In the genomic region with DNA sequence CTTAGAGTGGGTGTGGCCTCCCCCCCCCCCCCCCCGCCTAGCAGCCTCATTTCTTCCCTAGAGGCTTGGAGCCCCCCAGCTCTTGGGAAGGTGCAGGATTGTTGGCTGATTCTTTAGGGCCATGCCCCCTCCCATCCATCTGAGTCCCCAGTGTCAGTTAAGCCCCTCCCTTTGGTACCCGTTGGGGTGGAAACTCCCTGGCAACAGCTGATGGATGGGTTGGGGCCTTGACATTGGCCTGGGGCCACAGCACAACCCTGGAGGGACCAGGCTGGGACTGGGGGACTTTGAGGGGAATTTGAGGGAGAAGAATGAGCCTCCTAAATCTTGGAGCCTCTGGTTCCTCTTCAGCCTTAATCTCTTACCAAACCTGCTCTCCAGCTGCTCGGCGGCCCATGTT, we compare ENCODE assay signal across 9 mouse cellular contexts. TPM values are rescaled to one million over a fixed set of nuclear protein-coding genes. Genes with fewer than 3 reads are reported as not detected.
DNase-seq lines count a peak whose midpoint lies in the region; ATAC-seq and TF ChIP-seq lines count a peak whose summit lies in the region.
"Had no signal": no experiment of that assay in that cellular context is flagged by ENCODE, and none has a peak within 500 bp of the region (broad histone marks: within the 10 kb centered on the region; RNA-seq: fewer than 3 reads in every experiment).

No protein-coding gene starts in this region.

- no peak for TF ChIP-seq CTCF in intestine, postnatal 0 days (IDR thresholded peaks at IDR 0.05; ENCODE audit: low read depth)

- ATAC-seq in intestine, embryonic 14.5 days (replicated peaks; ENCODE audit: low FRiP score, low TSS enrichment, low read depth) = no peak
- ATAC-seq in intestine, postnatal 0 days = no peak
- ATAC-seq in embryonic facial prominence, embryonic 13.5 days (ENCODE audit: insufficient number of reproducible peaks, insufficient read depth, low FRiP score, low TSS enrichment, low read depth) = no peak
- ATAC-seq in hindbrain, embryonic 11.5 days (ENCODE audit: low FRiP score) = no peak
- no peak for ATAC-seq in midbrain, embryonic 15.5 days (replicated peaks)
- ATAC-seq: Patski had no signal

- no peaks in the 10 kb centered on the region for H3K9me3 ChIP-seq in intestine, embryonic 14.5 days (ENCODE audit: control insufficient read depth, low read length)
- H3K9me3 ChIP-seq in intestine, postnatal 0 days (ENCODE audit: control insufficient read depth) = no peaks in the 10 kb centered on the region
- H3K9me3 ChIP-seq in embryonic facial prominence, embryonic 13.5 days = no peaks in the 10 kb centered on the region
- H3K9me3 ChIP-seq in hindbrain, embryonic 11.5 days (ENCODE audit: control insufficient read depth, low read length) = no peaks in the 10 kb centered on the region
- H3K9me3 ChIP-seq in midbrain, embryonic 15.5 days = no peaks in the 10 kb centered on the region

- no peaks in the 10 kb centered on the region for H3K27me3 ChIP-seq in intestine, embryonic 14.5 days (replicated peaks; ENCODE audit: control insufficient read depth, insufficient read depth, low read length)
- no peaks in the 10 kb centered on the region for H3K27me3 ChIP-seq in intestine, postnatal 0 days (replicated peaks; ENCODE audit: control insufficient read depth, insufficient read depth, low read length)
- no peaks in the 10 kb centered on the region for H3K27me3 ChIP-seq in embryonic facial prominence, embryonic 13.5 days
- no peaks in the 10 kb centered on the region for H3K27me3 ChIP-seq in hindbrain, embryonic 11.5 days (ENCODE audit: control insufficient read depth, insufficient read depth, low read length)
- no peaks in the 10 kb centered on the region for H3K27me3 ChIP-seq in midbrain, embryonic 15.5 days (replicated peaks)
- H3K27me3 ChIP-seq: Patski had no signal

- H3K9ac ChIP-seq in intestine, embryonic 14.5 days (ENCODE audit: low read length) = no peak overlapping the region
- H3K9ac ChIP-seq in intestine, postnatal 0 days (ENCODE audit: low read depth, low read length) = no peak overlapping the region
- no peak overlapping the region for H3K9ac ChIP-seq in embryonic facial prominence, embryonic 13.5 days
- no peak overlapping the region for H3K9ac ChIP-seq in hindbrain, embryonic 11.5 days (ENCODE audit: low read depth, low read length)
- no peak overlapping the region for H3K9ac ChIP-seq in midbrain, embryonic 15.5 days

- H3K36me3 ChIP-seq in intestine, embryonic 14.5 days (ENCODE audit: control insufficient read depth, insufficient read depth, low read length) = 0 out of 2 replicates have a peak, but pooled peaks cover 12% of the 10 kb centered on the region
- H3K36me3 ChIP-seq in intestine, postnatal 0 days (ENCODE audit: control insufficient read depth, insufficient read depth) = peaks cover 5% of the 10 kb centered on the region; the same call in 1 of the 2 replicates
- H3K36me3 ChIP-seq in embryonic facial prominence, embryonic 13.5 days = peaks cover 11% of the 10 kb centered on the region; the same call in 1 of the 2 replicates
- no peaks in the 10 kb centered on the region for H3K36me3 ChIP-seq in hindbrain, embryonic 11.5 days (ENCODE audit: control insufficient read depth, insufficient read depth, low read length)
- no peaks in the 10 kb centered on the region for H3K36me3 ChIP-seq in midbrain, embryonic 15.5 days (replicated peaks)

- no peak overlapping the region for H3K4me3 ChIP-seq in intestine, embryonic 14.5 days (ENCODE audit: low read depth, low read length)
- H3K4me3 ChIP-seq in intestine, postnatal 0 days (ENCODE audit: low read depth, low read length) = no peak overlapping the region
- no peak overlapping the region for H3K4me3 ChIP-seq in embryonic facial prominence, embryonic 13.5 days
- H3K4me3 ChIP-seq in hindbrain, embryonic 11.5 days (ENCODE audit: low read depth, low read length) = no peak overlapping the region
- H3K4me3 ChIP-seq in midbrain, embryonic 15.5 days = no peak overlapping the region

- H3K4me2 ChIP-seq in intestine, embryonic 14.5 days (ENCODE audit: low read length) = peak overlapping the region; percentile 21; the same call in 1 of the 2 replicates
- no peak overlapping the region for H3K4me2 ChIP-seq in intestine, postnatal 0 days (replicated peaks; ENCODE audit: low read depth)
- H3K4me2 ChIP-seq in embryonic facial prominence, embryonic 13.5 days = peak overlapping the region; percentile 48
- H3K4me2 ChIP-seq in hindbrain, embryonic 11.5 days (replicated peaks; ENCODE audit: low read depth, low read length) = no peak overlapping the region
- H3K4me2 ChIP-seq in midbrain, embryonic 15.5 days = no peak overlapping the region; the same call in 1 of the 2 replicates

- H3K4me1 ChIP-seq in intestine, embryonic 14.5 days (replicated peaks; ENCODE audit: control insufficient read depth, insufficient read depth, low read length) = peaks cover 64% of the 10 kb centered on the region
- H3K4me1 ChIP-seq in intestine, postnatal 0 days (replicated peaks; ENCODE audit: control insufficient read depth, insufficient read depth, low read length) = 0 out of 2 replicates have a peak, but pooled peaks cover 10% of the 10 kb centered on the region
- peaks cover 98% of the 10 kb centered on the region for H3K4me1 ChIP-seq in embryonic facial prominence, embryonic 13.5 days
- H3K4me1 ChIP-seq in hindbrain, embryonic 11.5 days (replicated peaks; ENCODE audit: control insufficient read depth, insufficient read depth, low read length) = peaks cover 50% of the 10 kb centered on the region
- peaks cover 76% of the 10 kb centered on the region for H3K4me1 ChIP-seq in midbrain, embryonic 15.5 days

- no peak for DNase-seq in intestine, embryonic 14.5 days (ENCODE audit: low spot score)
- peak; percentile 44 for DNase-seq in hindbrain, embryonic 11.5 days (ENCODE audit: low spot score)
- DNase-seq in urinary bladder, adult 18-20 months (ENCODE audit: low spot score in 2 of 2) = no peak
- no peak for DNase-seq in gastrocnemius, postnatal 4 days (ENCODE audit: low spot score in 2 of 2)
- DNase-seq: thymus, postnatal 36 days had no signal

- peak overlapping the region; percentile 48 for H3K27ac ChIP-seq in intestine, embryonic 14.5 days (ENCODE audit: low read depth)
- no peak overlapping the region for H3K27ac ChIP-seq in intestine, postnatal 0 days (ENCODE audit: low read depth, low read length)
- H3K27ac ChIP-seq in embryonic facial prominence, embryonic 13.5 days = peak overlapping the region; percentile 90
- H3K27ac ChIP-seq in hindbrain, embryonic 11.5 days (ENCODE audit: low read depth, low read length) = peak overlapping the region; percentile 67; the same call in 1 of the 2 replicates
- peak overlapping the region; percentile 42; the same call in 1 of the 2 replicates for H3K27ac ChIP-seq in midbrain, embryonic 15.5 days

- 27% methylated on average over 3 of the region's 4 CpGs for WGBS in intestine, embryonic 14.5 days
- 37% methylated on average over 3 of the region's 4 CpGs for WGBS in intestine, postnatal 0 days
- WGBS in embryonic facial prominence, embryonic 13.5 days = 31% methylated on average over 3 of the region's 4 CpGs
- WGBS in hindbrain, embryonic 11.5 days = 44% methylated on average over 4 of the region's 4 CpGs
- WGBS in midbrain, embryonic 15.5 days = 20% methylated on average over 4 of the region's 4 CpGs

RNA-seq across cellular contexts. Expression of a gene that starts 13.3 kb away (rescaled TPM):
- 7.3 and 8.1 TPM in 2 replicates for polyA plus RNA-seq in intestine, embryonic 14.5 days (2014; fragmentation: Nextera tagmentation; extraction: Ambion mirVana)
- 2.4 and 3.1 TPM in 2 replicates for polyA plus RNA-seq in intestine, postnatal 0 days (2015; fragmentation: Nextera tagmentation; extraction: Ambion mirVana)
- 12.8 and 14.3 TPM in 2 replicates for polyA plus RNA-seq in embryonic facial prominence, embryonic 13.5 days (2015; fragmentation: Nextera tagmentation; extraction: Ambion mirVana)
- polyA plus RNA-seq in hindbrain, embryonic 11.5 days (2014; fragmentation: Nextera tagmentation; extraction: Ambion mirVana) = 6.8 and 9.0 TPM in 2 replicates
- 13.5 and 14.4 TPM in 2 replicates for polyA plus RNA-seq in midbrain, embryonic 15.5 days (2015; fragmentation: Nextera tagmentation; extraction: Ambion mirVana)
- 100 to 1,000 TPM; 107 to 112 TPM for total RNA-seq in gastrocnemius, postnatal 4 days (2021)

RNA-seq across cellular contexts. Expression of a gene that starts 50.5 kb away (rescaled TPM):
- 0.62 and 0.99 TPM in 2 replicates for polyA plus RNA-seq in intestine, embryonic 14.5 days (2014; fragmentation: Nextera tagmentation; extraction: Ambion mirVana)
- 2.0 and 2.4 TPM in 2 replicates for polyA plus RNA-seq in intestine, postnatal 0 days (2015; fragmentation: Nextera tagmentation; extraction: Ambion mirVana)
- polyA plus RNA-seq in embryonic facial prominence, embryonic 13.5 days (2015; fragmentation: Nextera tagmentation; extraction: Ambion mirVana) = 0.10 and 0.28 TPM in 2 replicates
- polyA plus RNA-seq in hindbrain, embryonic 11.5 days (2014; fragmentation: Nextera tagmentation; extraction: Ambion mirVana) = 0.08 and 0.34 TPM in 2 replicates
- polyA plus RNA-seq in midbrain, embryonic 15.5 days (2015; fragmentation: Nextera tagmentation; extraction: Ambion mirVana) = 0.06 and 0.27 TPM in 2 replicates
- total RNA-seq in gastrocnemius, postnatal 4 days (2021) = under 1 TPM; 0.47 to 0.78 TPM
- polyA plus RNA-seq: Patski had no signal

Comparison
In these comparisons a context has a peak if more than half of its experiments do, and no peak if none do; other contexts are left out.
1. H3K4me2 ChIP-seq: peak in intestine, embryonic 14.5 days (single experiment) and embryonic facial prominence, embryonic 13.5 days (single experiment); none in intestine, postnatal 0 days (single experiment), hindbrain, embryonic 11.5 days (single experiment) and midbrain, embryonic 15.5 days (single experiment).